Mouse (Mus musculus) adrenal gland, postnatal 10 days (tissue): Measurements from ENCODE around the gene P2ry14. TPM values are rescaled to one million over a fixed set of nuclear protein-coding genes. Genes with fewer than 3 reads are reported as not detected.
A peak's percentile ranks its signal among the peaks of the same experiment; 100 is the strongest.
"Not testable (repeated sequence)": the region's sequence is repeated elsewhere in the genome, so short reads cannot be mapped to it uniquely, and the experiment has no call there.

Experiments used
- DNase-seq: peaks from one replicate; pipeline ENCODE4 v3.0.0; 2021; ENCODE audit warnings: mixed read lengths
- total RNA-seq, 2 experiments: library from RNA; stranded (reverse); gene quantifications; 2 replicates each; pipeline ENCODE4 v1.2.3; 2021

The P2ry14 gene
- total RNA-seq, 2 experiments from 2014 or later: 10.7 to 11.4 TPM

- no peak for DNase-seq
Measured at GRCm38 (mm10) chr3:59145194-59145593, 8.2 kb downstream of the P2ry14 start.

GRCm38 (mm10) chr3:59141507-59142305 is 11.7 kb downstream of the P2ry14 start:
- DNase-seq: no peak

- not testable (repeated sequence) for DNase-seq
Measured at GRCm38 (mm10) chr3:59140941-59141340, 12.5 kb downstream of the P2ry14 start.

DNA sequence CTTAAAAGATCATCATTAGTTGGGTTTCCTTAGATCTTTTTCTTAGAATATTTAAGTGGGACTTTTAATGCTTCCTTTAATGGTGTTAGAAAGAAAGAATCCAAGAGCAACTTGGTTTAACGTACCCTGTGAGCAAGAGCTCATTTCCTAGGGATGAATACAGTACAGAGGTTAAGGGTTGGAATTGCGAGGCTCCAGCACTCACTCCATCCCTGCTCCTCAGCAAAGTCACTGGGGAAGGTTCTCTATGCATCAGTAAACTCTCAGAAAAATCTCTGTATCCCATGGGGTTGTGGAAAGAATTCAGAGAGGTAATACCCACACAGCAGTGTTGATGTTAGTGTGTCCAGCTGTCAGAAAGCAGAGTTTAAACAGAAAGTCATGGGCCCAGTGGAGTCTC is 13.3 kb downstream of the P2ry14 start:
- no peak for DNase-seq

GRCm38 (mm10) chr3:59139651-59140051 is 13.8 kb downstream of the P2ry14 start:
- no peak for DNase-seq

- DNase-seq: no peak
Measured at GRCm38 (mm10) chr3:59138946-59139468, 14.4 kb downstream of the P2ry14 start.

DNA sequence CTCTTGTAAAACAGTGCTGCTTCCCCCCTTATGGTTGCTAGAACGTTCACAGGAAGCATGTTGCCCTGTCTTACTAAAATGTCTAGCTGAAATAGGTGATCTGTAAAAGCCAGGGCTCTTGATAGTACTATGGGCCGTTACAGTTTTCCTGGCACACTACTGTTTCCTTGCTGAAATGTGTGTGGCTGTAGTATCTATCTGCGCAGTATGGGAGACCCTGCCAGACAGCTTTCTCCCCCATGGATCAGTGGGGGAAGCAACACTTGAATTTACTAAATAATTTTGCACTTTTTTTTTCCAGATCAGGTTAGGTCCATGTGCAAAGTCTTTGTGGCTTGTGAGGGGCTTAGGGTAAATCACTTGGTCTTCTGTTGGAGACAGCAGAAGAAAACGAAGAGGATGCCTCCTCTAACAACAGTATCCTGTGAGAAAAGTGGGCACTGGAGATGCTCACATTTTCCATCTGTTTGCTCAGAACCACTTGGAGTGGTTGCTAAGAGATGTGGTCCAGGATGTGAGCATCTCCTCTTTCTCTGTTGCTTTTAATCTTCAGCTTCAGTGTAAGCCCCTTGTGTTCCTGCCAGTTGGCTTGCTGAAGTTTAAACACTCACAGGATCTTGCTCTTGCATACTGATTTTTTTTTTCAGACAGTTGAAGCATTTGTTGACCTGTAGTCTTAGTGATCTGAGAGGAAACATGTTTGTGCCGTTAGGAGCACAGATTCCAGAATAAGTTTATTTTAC is 17.3 kb downstream of the P2ry14 start:
- DNase-seq: no peak

DNA sequence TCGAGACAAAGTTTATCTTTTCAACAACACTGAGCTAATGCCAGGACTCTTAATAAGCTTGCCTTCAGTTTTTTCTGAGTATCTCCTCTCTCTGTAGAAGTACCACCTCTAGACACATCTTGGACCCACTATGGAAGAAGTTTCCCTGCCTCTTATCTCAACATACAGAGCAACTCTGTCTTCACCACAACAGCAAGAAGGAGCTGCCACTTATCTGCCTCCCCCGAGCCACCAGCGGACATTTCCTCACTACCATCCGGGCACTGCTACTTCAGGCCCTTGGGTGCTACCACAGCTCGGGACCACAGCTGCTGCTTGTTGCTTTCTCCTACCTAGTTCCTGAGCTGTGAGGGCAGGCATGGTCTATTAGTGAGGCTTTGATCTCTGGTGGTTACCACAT is 20.2 kb downstream of the P2ry14 start:
- no peak for DNase-seq

DNA sequence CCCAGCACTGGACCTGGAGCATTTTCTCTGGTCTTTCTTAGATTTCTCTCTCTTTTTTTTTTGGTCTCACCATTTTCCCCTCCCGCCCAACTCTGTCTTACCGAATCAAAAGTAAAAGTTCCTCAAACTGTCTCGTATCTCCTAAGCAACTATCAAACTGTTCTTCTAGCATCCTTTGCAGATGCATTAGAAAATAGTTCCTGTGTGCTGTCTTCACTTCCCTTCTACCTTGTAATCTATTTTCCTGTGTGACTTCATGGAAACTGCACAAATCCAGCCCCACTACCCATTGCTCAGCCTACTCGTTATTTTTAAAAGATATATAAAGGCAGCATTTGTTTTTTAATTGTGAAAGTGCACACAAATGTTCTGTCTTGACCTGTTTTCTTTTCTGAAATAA is 21.5 kb downstream of the P2ry14 start:
- no peak for DNase-seq

GRCm38 (mm10) chr3:59131081-59131480 is 22.3 kb downstream of the P2ry14 start:
- no peak for DNase-seq

DNA sequence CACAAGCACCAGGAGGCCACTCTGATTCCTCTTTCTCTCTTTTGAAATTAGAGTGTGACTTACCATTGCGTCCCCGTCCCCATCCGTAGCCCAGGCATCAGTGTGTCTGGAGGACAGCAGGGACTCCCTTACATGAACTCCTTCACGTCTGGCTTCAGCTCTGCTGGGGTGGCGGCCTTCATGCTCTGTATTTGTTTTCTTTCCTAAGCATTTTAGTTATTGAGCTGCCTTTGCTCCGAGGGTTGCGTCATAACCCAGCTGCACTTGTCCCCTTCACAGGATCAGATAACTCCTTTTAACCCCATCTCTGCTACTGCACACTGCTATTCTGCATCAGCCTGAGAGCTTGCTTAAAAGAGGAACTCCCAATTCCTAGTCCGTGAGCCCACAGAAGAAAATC is 23.0 kb downstream of the P2ry14 start:
- DNase-seq: peak; percentile 67

DNA sequence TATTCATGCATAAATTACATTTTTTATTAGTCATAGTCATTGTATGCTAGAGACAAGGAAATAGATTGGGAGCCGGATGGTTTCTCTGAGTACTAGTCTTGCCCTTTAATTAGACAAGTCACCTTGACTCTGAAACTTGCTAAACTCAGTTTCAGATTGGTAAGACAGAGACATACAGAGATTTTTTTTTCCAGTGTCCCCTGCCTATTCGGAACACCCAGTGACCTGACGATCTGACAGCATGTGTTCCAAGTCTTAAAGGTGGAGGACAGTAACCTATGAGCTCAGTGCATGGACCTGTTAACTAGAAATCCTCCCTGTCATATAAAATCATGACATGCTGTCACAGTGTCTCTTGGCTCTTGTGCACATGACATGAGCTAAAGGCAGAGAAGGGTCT is 23.9 kb downstream of the P2ry14 start:
- no peak for DNase-seq

DNA sequence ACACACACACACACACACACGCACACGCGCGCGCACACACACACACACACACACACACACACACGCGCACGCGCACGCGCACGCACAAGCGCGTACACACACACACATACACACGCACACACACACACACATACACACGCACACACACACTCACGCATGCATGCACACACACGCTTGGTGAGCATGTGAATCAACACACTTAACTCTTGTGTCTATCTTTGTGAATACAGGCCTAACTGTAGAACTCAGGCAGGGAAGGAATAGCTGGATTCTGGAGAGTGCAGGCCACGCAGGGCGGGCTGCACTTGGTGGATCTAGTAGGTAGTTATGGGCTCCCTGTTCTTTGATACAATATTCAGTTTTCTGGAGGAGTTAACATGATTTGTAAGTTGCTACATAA is 24.7 kb downstream of the P2ry14 start:
- DNase-seq: no peak

GRCm38 (mm10) chr3:59125783-59126555 is 27.4 kb downstream of the P2ry14 start:
- no peak for DNase-seq

- no peak for DNase-seq
Measured at GRCm38 (mm10) chr3:59125022-59125421, 28.4 kb downstream of the P2ry14 start.

DNA sequence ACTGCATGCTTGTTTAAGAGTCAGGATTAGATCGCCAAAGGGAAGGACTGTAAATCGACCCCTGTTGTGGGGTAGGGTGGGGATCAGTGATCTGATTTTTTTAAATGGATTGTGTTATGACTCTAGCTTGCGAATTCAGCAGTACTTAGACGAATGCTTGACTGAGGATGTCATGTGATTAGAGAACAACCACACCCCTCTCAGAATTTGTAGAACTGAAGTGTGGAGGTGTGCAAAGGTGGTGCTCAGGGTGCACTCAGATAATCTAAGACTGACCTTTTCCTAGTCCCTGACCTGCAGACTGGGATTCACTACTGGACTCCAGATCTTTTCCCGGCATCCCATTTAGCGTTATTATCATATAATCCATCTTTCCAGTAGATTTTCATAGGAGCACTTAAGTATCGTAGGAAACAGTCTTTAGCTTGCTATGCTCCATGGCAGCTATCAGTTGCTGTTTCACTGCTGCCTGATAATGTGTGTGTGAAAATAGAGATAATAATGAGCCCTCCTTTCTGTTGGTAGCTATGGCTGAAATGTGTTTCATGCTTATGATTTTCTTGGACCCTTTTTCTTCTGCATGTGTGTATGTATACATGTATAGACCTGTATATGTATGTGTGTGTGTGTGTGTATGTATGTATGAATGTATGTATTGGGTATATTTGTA is 31.5 kb downstream of the P2ry14 start:
- DNase-seq: no peak

DNA sequence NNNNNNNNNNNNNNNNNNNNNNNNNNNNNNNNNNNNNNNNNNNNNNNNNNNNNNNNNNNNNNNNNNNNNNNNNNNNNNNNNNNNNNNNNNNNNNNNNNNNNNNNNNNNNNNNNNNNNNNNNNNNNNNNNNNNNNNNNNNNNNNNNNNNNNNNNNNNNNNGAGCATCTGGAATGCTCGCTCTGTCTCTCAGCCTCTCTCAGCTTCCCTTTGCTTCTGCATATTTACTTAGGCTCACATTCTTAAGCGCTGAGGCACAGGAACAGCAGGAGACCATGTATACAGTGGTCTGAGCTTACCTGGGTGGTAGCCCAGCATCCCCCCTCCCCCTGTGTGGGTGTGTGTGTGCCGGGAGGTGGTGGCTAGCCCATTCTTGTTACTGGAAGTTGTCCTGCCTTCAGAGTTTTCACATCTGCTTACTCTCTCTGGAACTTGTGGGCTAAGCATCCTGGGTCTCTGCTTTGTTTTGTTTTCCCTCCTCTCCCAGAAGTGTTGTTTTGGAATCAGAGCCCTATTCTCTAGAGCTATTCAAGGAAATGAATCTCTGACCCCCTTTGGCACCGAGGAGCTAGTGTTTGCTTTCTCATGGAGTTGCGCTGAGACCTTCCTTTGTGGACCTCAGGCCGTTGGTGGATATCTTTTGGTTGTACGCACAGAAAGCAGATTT is 32.2 kb downstream of the P2ry14 start:
- no peak for DNase-seq

GRCm38 (mm10) chr3:59113973-59114517 is 39.4 kb downstream of the P2ry14 start:
- peak; percentile 29 for DNase-seq

DNA sequence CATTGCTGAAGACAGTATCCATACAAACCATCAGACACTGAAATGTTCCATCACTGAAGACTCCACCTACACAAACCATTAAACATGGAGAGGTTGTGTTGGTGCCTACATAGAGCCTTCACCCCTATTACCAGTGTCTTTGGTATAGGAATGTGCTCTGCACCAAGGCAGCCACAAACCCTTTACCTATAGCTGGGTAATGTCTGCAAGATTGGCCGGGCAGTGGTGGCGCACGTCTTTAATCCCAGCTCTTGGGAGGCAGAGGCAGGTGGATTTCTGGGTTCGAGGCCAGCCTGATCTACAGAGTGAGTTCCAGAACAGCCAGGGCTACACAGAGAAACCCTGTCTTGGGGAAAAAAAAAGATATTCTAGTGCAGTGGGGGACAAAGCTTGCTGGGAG is 40.1 kb downstream of the P2ry14 start:
- not testable (repeated sequence) for DNase-seq

DNA sequence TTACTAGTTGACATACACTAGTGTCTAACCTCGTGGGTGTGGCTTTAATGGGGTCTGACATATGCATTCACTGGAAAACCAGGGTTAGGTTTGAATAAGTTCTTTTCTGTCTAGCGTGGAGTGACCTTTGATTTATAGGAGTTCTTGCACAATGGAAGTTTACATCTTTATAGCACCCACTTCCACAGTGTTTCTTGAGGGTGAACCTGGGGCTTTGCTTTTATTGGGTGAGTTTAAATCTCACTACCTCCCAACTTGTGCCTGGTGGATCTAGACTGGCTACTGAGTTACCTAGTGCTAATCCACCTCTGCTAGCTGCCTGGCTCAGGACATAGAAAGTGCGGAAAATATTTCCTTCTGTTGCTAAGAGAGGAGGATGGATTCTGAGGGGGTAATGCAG is 41.5 kb downstream of the P2ry14 start:
- no peak for DNase-seq

DNA sequence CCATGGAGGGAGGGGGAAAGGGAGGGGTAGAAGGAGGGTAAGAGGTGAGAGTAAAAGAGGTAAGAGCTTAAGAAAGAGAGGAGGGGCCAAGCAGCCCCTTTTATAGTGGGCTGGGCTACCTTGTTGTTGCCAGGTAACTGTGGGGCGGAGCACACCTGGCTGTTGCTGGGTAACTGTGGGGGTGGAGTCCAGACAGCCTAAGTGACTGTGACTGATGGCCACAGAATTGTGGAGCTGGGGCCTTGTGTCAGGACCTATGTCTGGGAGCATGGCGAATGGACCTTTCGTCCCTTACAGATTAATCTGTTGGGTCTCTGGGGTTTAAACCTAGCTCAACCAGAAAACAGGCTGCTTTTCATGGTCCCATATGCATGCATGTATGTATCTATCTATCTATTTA is 43.6 kb downstream of the P2ry14 start:
- not testable (repeated sequence) for DNase-seq
